Mouse (Mus musculus) mouse trophoblast stem cell (cell line): ENCODE measurements around the gene Cacng1.

ENCODE experiments used
- in situ Hi-C, 2 experiments: fragments of 300-500 bp; cut with MseI, MboI; formaldehyde crosslinking; loops; 2 replicates in 1 of 2; 3 replicates in 1 of 2; pipeline ENCODE4 v1.15.1; 2025

Cacng1 gene

DNA sequence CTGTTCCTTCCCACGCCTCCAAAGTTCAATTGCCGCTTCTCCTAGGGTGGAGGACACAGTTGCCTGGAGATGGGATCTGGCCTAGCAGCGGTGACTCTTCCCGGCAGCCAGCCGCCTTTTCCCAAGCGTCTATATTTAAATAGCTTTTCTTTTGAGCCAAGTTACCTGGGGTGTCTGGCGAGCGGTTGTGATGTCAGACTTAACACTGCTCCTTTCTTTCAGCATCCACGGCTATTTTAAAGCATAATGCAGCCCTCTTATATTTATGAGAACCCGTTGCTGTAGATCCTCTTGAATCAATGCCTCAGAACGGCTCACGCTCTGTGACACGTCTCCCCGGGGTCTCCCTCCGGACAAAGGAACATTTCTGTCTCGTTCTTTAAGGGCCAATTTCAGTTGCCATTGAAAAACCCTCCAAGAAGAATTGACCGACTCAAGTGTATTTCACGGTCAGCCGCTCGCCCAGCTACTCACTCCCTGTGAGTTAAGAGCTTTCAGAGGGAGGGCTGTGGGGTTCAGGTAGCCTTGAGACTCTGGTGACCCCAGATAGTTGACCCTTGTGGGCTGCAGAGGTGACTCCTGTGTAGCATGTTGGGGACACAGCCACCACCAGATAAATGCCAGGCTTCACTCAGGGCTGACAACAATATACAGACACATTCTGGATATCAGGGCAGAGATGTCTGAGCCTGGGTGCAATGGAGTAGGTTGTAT, 8.3 kb downstream of the Cacng1 start:
- in situ Hi-C loops, result no loop called here

DNA sequence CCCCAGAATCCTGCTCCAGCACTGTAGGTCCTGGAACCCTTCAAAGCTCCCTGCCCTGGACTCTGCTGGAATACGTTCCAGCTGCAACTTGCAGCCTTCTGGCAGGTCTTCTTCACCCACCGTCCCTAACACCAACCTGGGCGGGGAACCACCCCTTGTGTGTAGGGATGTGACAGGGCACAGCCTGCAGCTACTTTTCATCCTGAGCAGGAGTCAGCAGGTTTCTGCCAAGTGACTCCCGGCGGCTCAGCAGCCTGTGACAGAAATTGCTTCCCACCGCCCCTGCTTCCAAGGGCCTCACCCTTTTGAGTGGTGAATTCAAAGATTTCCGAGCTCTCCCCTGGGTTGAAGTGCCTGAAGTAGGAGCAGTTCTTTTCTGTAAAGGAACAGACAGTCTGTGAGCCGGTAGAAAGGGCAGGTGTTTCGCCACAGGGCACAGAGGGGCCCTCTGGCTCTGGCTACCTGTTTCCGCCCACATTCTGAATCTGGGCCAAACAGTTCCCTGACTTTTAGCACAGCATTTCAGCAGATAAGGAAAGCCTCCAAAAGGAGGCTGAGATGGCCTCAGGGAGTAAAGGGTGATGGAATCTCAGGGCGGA, 10.7 kb downstream of the Cacng1 start:
- in situ Hi-C loops, result no loop called here

DNA sequence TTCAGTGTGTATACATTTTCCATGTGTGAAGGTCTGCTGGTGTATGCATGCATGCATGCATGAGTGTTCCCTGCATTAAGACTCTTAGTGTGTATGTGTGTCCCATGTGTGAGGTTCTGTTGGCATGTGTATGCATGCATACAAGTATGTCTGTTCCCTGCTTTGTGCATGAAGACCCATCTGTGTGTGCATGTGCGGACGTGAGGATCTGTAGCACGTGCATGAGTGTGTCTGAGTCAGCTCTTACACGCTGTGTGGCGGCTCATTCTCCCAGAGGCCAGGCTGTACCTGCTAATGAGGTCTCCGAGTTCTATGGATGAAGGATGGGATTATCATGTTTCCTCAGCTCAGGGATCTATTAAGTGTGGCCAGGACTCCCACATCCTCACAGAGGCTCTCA, 11.3 kb downstream of the Cacng1 start:
- in situ Hi-C loops, result no loop called here

DNA sequence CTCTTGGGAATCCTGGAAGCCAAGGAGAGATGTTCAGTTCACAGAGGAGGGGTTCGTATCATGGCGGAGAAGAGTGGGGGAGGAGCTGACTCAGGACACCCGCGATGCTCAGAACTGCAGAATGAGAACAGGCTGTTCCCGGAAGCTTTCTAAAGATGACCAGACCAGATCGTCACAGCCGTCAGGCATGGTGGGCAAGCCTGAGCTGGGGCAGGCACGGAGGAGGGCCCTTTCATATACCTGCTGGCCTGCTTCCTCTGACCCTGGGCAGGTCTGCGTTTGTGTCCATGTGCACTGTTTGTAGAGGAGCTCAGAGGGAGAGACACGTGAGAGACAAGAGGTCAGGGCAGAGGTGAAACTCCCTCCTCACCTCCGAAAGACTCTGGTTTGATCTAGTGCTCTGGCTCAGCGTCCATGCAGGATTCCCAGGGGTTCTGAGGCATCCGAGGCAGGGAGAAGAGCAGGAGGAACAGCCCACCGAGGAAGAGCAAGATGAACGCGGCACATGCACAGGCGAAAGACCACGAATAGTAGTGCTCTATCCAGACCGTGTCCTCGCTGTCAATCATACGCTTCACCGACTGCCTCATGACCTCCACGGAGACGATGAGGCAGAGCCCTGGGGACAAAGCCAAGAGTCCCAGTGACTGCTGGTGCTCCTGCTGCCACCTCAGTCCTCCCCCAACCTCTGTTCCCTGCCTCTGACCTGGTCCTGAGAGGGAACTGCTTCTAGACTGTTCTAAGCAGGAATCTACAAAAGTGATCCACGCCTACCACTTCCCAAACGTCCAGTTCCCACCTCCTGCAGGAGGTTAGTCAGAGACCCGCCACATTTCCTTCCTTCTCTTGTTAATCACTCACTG, 12.8 kb downstream of the Cacng1 start:
- in situ Hi-C loops, result no loop called here

DNA sequence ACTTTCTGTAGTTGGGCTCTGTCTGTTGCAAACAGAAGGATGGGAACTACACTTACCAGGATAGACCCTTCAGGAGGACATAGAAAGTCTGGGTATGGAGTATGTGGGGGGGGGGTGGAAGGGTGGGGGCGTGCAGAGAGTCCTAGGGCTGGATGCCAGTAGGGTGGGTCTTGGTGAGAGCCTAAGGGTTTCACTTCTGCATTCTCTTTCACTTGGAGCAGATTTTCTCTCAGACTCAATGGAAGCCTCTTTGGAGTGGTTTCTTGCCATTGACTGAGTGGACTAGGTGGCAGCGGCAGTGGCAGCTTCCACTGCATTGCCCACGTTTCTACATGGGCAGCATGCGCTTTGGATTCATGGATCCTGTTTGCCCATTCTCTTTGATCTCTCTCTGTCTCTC, 16.4 kb downstream of the Cacng1 start:
- in situ Hi-C loops, result no loop called here

DNA sequence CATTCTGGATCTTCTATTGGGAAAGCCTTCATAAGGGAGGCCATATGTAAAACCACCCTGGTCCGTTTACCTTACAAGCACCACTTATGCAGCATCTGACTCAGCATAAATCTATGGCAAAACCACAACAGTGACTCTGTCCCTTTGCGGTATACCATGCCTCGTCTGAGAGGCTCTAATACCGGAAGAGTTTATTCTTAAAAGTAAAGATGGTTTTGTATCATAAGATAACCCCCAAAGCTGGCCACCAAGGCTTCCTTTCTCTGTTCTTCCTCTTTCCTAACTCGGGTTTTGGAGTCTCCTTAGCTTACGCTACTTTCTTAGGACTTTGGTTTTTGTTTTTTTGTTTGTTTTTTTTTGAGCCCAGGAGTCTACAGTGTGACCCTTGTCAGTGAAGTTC, 23.0 kb downstream of the Cacng1 start:
- in situ Hi-C loops, result no loop called here

DNA sequence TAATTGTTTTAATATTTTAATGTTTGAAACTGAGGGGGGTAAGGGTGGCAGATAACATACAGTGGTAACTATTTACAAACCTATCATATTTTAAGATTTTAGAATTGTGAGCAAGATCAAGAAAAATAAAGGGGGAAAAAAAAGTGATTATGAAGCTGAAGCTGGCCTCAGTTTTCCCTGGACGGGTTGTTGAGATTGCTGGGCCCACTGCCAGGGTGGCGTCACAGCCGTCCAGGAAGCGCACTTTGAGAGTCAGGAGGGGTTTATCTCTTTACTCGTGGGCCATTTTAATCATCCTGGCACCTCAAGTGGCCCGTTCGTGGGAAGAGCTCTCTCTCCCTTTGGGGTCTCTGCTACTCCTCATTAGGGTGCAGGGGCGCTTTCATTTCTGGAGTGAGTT, 24.8 kb downstream of the Cacng1 start:
- in situ Hi-C loops, result no loop called here

DNA sequence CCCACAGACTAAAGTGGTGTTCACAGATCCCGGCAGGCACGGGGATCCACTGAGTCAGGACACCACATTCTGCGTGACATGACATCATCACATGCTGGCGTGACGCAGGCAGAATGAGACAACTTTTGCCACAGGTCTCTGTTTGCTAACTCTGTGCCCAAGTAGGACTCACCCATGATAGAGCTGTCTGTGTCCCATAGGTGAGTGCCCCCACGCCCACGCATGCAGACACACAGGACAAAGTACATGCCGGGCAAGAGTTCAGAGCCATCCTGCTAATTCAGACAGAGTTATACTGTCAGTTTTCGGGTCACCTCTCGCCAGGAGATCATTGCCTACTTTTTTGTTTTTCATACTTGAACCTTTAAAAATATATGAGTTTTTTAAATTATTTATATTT, 27.8 kb downstream of the Cacng1 start:
- in situ Hi-C loops, result no loop called here

DNA sequence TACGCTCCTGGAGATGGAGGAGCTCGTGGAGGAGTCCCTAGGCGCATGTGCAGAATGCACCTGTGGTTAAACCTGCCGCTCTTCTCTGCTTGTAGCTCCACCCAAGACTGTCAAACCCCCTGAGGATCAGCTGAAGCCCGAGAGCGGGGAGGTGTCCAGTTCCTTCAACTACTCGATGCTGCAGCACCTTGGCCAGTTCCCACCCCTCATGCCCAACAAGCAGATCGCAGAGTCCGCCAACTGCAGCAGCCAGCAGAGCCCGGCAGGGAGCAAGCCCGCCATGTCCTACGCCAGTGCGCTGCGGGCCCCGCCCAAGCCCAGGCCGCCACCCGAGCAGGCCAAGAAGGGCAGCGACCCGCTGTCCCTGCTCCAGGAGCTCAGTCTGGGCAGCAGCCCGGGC, 30.0 kb downstream of the Cacng1 start:
- in situ Hi-C loops, result no loop called here

DNA sequence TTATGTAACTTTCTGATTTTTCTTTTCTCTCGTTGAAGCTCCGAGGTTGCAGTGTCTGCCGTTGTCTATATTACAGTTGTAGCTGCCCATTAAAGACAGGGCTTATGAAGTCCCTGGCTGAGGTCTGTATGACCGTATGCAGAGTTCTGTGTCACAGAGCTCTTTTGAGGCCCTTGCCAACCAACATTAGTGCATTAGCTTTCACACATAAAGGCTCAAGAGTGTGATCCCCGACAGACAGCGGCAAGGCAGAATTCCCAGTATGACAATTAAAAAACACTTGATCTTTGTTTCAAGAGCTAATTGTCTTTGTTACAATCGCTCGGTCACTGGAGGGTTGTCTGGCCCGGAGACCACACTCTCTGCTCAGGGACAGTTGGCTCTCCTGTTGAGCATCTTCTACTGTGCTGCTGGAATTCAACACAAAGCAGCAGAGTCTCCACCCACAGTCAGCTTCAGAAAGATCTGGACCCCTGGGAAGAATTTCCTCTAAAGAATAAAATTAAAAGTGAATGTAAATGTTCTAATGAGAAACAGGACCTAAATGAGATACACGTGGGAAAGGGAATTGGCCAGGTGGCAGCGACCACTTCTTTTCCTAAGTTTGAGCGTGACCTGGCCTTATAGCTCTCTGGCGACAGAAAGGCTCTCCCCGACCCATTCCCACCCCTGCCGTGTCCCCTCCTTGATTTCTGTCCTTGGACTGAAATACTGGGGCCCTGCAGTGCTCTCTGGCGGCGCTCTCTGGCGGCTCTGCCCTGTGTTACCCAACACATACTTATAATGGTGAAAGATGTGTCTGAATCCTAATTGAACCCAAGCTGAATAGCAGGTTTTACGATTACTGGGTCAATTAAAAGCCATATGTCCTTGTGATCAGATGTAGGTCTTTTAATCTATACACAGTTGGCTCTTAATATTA, 32.5 kb downstream of the Cacng1 start:
- in situ Hi-C loops, result no loop called here

DNA sequence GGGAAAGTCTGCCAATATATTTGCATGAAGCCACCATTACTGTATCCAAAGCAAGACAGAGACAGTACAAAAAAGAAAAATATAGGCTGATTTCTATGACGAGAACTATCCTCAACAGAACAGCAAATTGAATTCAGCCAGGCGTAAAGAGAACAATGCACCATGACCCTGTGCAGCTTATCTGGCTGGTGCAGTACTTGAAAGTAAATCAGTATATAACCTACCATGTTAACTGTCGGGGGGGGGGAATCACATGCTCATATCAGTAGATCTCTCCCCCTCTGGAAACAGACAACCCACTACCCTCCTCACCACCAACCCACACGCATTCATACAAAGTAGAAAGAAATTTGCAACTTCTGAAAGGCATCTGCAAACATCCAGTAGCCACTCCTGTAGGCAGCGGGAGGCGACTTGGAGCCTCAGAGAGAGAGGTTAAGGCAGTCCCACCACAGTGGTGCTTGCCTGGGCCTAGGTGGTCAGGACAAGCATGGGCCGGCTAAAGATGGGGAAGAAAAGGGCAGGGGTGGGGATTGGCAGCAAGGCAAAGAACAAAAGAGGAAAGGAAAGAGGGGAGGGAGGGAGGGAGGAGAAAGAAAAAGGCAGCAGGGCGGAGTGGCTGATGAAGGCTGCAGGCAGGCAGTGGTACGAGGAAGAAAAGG, 33.5 kb downstream of the Cacng1 start:
- in situ Hi-C loops, result no loop called here

DNA sequence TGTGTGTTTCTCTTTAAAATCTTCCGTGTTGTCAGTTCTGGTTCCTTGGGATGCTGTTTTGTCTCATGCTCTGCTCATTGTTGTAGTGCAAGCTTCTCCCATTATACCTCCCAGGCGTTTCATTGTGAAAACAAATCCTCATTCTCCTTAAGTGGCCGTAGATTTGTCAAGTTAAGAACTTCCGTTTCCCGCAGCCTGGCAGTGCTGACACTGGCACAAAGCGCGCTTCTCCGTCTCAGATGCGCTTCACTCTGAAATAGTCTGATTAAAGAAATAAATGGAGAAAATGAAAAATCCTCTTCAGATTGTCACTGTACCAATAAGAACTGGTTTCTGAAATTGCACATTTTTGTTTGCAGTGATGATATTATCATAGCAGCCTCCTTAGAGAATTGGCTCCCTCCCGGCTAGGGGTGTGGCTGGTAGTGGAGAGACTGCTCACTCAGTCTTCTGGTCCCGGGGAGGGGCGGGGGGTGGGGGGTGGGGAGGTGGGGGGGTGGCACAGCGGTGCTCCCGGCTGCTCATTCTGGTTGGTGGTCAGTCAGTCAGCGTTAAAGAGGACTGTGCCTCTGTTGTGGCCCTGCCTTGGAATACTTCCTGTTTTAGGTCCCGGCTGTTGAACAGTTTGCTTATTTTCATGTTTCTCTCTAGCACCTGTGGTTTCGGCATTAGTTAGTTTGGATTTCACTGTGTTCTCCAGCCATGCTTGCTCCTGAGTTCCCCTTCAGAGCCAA, 39.9 kb downstream of the Cacng1 start:
- in situ Hi-C loops, result no loop called here

DNA sequence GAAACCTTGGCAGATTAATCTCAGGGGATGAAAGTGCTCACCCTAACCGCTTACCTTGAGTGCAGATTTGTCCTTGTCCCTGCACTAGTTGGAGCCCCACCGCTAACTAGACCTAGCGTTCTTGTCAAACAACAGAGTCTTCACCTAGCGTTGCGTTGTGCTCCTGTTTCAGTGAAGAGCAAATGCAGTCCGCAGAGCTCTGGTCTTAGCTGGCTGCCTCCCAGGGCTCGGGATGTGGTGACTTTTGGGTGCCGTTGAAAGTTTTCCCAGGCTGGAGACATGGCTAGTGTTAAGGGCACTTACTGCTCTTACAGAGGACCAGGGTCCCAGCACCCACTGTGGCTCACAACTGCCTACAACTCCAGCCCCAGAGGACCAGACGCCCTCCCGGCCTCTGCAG, 41.1 kb downstream of the Cacng1 start:
- in situ Hi-C loops, result no loop called here

DNA sequence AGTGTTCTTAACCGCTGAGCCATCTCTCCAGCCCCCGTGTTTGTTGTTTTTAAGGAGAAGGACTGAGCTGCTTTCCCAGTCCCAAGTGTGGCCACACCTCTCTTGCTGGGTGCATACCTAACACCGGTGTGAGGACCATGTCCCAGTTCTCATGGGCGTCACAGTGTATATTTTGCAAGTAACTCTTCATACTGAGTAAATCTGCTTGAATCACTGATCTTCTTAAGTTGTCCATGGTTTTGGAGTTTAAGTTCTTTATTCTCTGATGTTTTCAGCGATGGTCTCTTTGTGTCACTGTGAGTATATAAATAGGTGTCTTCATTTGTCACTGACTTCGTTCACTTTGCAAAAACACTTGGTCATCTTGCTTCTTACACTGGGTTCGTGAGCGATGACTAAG, 41.7 kb downstream of the Cacng1 start:
- in situ Hi-C loops, result no loop called here

DNA sequence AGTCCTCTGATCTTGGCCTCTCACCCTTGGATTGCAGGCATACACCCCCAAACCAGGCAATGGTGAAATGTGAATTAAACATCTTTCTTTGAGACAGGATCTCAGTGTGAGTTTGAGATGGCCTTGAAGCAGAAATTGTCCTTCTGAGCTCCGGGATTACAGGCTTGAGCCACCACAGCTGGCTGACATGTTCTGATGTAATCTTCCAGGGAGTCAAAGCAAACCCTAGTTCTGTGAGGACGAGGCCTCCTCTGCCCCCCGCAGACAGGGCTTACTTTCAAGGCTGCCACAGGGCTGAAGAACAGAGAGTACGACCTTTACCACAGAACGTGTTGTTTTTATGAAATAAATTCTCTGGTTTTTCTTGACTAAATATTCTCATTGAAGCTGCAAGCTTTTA, 42.3 kb downstream of the Cacng1 start:
- in situ Hi-C loops, result no loop called here

DNA sequence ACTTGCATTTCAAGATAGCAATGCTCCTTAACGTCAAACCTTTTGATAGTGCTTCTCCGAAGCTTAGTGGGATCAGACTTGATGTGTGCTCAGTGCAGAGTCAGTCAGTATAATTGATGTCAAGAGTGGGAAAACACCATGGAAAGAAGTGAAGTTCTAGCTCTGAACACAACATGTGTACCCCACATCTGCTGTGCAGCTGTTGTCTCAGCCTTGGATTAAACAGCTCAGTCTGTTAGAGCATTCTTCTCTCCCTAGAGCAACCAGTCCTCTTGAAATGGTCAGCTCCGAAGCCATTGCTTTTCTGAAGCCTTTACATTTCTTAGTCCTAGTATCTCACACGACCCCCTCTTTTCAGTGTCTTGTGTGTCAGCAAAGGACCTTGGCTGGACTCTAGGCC, 47.3 kb downstream of the Cacng1 start:
- in situ Hi-C loops, result no loop called here

DNA sequence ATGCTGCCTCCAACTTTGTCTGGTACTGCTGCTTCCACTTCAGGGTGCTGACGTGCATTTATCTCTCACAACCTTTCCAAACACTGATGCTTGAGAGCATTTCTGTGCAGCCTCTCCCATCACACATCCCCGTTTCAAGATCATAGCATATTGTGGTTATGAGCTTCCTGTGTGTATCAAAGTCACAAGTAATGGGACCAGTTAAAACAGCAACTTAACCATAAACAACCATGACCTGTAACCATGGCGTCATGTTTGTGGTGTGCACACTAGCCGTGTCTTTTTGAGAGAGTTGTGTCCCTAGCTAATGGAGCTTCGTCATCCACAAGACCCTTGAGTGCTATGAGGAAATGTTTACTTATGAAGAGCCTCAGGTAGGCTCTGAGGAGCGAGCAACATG, 48.1 kb downstream of the Cacng1 start:
- in situ Hi-C loops, result no loop called here

DNA sequence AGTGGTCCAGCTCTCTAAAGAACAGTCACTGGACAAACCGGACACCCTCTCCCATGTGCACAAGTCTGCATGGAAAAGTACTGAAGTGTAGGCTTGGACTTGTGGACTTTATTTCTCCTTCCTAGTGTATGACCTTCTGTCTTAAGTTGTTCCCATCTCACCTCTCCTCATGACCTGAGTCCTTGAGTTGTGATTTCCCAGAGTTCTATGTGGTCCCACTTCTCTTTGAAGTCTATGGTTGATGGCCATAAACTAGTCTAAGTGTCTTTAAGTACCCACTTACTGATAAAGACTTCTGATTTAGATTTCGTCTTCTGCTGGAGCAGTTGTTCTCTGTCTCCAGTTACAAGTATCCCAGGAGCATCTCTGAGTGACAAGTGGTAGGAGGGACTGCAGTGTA, 48.8 kb downstream of the Cacng1 start:
- in situ Hi-C loops, result no loop called here

DNA sequence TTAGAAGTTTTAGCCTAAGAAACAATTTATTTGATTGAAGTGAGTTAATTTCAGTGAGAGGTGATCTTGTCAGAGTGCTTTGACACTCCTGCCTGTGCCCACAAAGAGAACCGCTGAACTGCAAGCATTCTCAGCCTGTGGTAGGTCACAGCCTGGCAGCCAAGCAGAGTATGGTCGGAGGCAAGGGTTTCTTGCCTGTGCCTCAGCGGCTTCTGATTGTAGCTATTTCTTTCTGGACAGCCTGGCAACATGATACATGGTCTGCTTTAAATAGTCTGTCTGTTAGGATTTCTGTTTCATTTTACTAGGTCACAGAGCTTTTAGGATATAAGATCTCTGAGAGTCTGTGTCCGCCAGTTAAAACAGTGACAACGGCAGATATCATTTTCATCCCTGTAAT, 53.7 kb downstream of the Cacng1 start:
- in situ Hi-C loops, result no loop called here

DNA sequence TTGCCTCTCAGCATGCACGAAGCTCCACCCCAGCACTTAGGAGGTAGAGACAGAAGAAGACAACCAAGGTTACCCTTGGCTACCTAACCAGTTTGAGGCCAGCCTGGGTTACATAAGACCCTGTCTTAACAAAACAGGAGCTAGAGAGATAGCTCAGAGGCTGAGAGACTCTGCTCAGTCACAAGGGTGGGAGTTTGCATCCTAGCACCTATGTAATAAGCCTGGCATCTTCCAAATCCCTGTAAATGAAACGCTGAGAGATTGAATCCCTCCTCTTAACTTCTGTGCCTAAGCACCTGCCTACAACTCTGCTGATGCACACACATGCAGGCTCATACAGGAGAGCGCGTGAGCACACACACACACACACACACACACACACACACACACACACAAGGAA, 55.9 kb downstream of the Cacng1 start:
- in situ Hi-C loops, result no loop called here

DNA sequence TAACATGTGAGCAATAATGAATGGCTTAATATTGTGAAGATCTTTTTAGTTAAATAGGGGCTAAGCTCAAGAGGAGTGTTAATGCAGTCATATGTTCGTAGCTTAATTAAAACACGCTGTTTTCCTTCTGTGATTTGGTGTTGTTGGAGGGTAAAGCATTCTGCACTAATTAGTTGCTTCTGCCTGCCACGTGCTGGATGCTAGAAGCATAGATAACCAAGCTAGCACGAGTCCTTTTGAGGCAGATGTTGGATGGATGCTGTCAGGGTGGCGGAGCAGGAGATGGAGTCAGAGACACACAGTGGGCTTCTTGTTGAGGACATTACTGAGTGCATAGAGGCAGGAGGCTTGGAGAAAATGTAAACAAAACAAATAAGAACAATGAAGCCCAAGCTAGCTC, 59.2 kb downstream of the Cacng1 start:
- in situ Hi-C loops, result no loop called here
